Mouse (Mus musculus) forebrain, embryonic 14.5 days (tissue): ENCODE data around the gene Samd11. TPM values are rescaled to one million over a fixed set of nuclear protein-coding genes. Genes with fewer than 3 reads are reported as not detected.

Source experiments
- ATAC-seq: fragments of 200-750 bp; cut with Nextera tagmentation; 2 replicates; pipeline ENCODE4 v1.8.0; 2017; ENCODE audit warnings: mild to moderate bottlenecking, moderate library complexity
- DNase-seq: peaks from one replicate; pipeline ENCODE4 v3.0.0-alpha.2; 2015; ENCODE audit warnings: low spot score
- H3K27ac ChIP-seq: fragments of 300-500 bp; sonication (generic); 2 replicates; pipeline ENCODE4 v1.5.1; 2014; ENCODE audit warnings: low read depth, mild to moderate bottlenecking, control low read depth, low read length, moderate library complexity
- H3K27me3 ChIP-seq: fragments of 300-500 bp; sonication (generic); replicated peaks from 2 replicates; pipeline ENCODE4 v1.6.1; 2014; ENCODE audit warnings: low read length, control low read depth, mixed read lengths; ENCODE audit not compliant: control insufficient read depth, insufficient read depth
- H3K36me3 ChIP-seq: fragments of 300-500 bp; sonication (generic); 2 replicates; pipeline ENCODE4 v1.6.1; 2014; ENCODE audit warnings: low read length, control low read depth; ENCODE audit not compliant: control insufficient read depth, insufficient read depth
- H3K4me1 ChIP-seq: fragments of 300-500 bp; sonication (generic); 2 replicates; pipeline ENCODE4 v1.6.1; 2014; ENCODE audit warnings: antibody characterized with exemption, low read length, control low read depth; ENCODE audit not compliant: control insufficient read depth, insufficient read depth
- H3K4me2 ChIP-seq: fragments of 300-500 bp; sonication (generic); 2 replicates; pipeline ENCODE4 v1.6.1; 2014; ENCODE audit warnings: mild to moderate bottlenecking, control low read depth, low read length
- H3K4me3 ChIP-seq: fragments of 300-500 bp; sonication (generic); 2 replicates; pipeline ENCODE4 v1.5.1; 2014; ENCODE audit warnings: low read depth, low read length, control low read depth
- H3K9ac ChIP-seq: fragments of 300-500 bp; sonication (generic); 2 replicates; pipeline ENCODE4 v1.6.1; 2014; ENCODE audit warnings: mild to moderate bottlenecking, low read length, control low read depth, moderate library complexity
- H3K9me3 ChIP-seq: fragments of 300-500 bp; sonication (generic); replicated peaks from 2 replicates; pipeline ENCODE4 v1.6.1; 2016; ENCODE audit warnings: low read length, control low read depth, mixed read lengths; ENCODE audit not compliant: control insufficient read depth
- WGBS: fragments of 180-500 bp; shearing (Covaris S2); extraction: QIAGEN DNeasy Blood & Tissue Kit; methylation state at CpG from one replicate; pipeline ENCODE4 v1.1.7; 2014; 5-methylcytosine and 5-hydroxymethylcytosine counted together
- polyA plus RNA-seq: library from polyadenylated mRNA; unstranded; fragments of >200 nt; fragmentation: Nextera tagmentation; extraction: Ambion mirVana; gene quantifications from 2 replicates; pipeline ENCODE4 v1.2.1, GENCODE M21; 2014

Gene Samd11
- polyA plus RNA-seq, 1 experiment from 2014 or later, result 1.2 TPM

DNA sequence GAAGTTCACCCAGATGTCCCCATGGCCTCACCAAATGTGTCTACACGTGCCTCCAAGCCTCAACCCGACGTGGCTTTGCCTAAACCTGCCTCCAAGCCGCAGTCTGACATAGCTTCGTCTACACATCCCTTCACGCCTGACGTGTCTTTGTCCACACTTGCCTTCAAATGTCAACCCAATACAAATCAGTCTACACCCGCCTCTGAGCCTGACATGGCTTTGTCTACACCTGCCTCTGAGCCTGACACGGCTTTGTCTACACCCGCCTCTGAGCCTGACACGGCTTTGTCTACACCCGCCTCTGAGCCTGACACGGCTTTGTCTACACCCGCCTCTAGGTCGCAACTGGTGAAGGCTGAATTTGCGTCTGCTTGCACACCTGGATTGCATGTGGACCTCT is 37.6 kb downstream of the Samd11 start:
- no peak overlapping the region for H3K4me2 ChIP-seq
- no peaks in the 10 kb centered on the region for H3K4me1 ChIP-seq
- no peak overlapping the region for H3K9ac ChIP-seq
- 84% methylated on average over 16 of the region's 16 CpGs for WGBS
- ATAC-seq (no peak), DNase-seq (no peak)
- peaks cover 9% of the 10 kb centered on the region; the same call in 1 of the 2 replicates for H3K36me3 ChIP-seq
- no peaks in the 10 kb centered on the region for H3K9me3 ChIP-seq
- H3K4me3 ChIP-seq, result no peak overlapping the region
- H3K27me3 ChIP-seq, result no peaks in the 10 kb centered on the region
- H3K27ac ChIP-seq, result no peak overlapping the region

DNA sequence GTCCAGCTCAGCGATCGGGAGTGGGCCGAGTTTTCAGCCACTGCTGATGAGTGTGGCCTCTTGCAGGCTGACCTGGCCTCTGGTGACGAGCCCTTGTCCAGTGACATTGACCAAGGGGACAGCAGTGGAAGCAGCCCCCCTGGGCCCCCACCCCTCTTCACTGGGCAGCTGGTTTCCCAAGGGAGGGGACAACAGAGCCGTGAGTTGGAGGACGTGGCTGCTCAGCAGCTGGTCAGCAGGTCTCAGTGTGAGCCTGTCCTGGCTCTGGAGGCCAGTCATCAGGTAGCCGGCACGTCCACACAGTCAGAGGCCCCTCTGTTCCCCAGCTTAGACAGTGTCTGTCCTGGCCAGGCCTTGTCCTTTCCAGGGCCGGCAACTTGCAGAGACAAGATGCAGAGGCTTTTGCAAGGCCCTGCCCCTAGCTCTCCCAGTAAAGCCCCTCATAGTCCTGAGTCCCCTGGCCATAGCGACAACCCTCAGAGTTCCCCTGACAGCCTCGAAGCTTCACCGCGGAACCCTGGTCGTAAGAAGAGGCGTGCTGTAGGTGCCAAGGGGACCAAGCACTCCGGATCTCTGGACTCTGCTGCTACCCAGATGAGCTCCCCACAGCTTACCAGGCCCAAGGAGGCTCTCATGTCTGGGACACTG is 38.3 kb downstream of the Samd11 start:
- Histone ChIP-seq H3K9me3 (no peaks in the 10 kb centered on the region), H3K36me3 (peaks cover 8% of the 10 kb centered on the region; the same call in 1 of the 2 replicates), H3K4me1 (no peaks in the 10 kb centered on the region), H3K27ac (no peak overlapping the region), H3K4me3 (no peak overlapping the region), H3K27me3 (no peaks in the 10 kb centered on the region), H3K4me2 (no peak overlapping the region), H3K9ac (no peak overlapping the region)
- DNase-seq (no peak), ATAC-seq (no peak)
- 85% methylated on average over 16 of the region's 16 CpGs for WGBS

DNA sequence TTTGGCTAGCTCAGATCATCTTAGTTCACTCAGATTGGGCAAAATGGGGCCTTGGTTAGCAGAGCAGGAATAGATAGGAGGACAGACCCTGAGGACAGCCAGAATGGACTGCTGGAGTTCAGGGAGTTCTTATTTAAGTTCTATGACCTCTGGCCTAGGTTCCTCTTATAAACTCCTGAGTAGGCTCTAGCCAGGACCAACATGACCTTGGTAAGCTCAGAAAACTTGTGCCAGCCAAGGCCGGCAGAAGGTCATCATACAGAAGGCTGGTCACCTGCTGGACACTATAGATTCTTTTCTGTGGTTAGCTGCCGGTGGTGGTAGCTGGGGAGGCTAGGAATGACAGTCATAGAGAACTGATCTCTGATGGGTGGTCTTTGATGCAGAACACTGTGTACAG is 39.3 kb downstream of the Samd11 start:
- WGBS, result 87% methylated on average over 2 of the region's 2 CpGs
- Histone ChIP-seq H3K4me1 (no peaks in the 10 kb centered on the region), H3K36me3 (0 out of 2 replicates have a peak, but pooled peaks cover 2% of the 10 kb centered on the region), H3K27me3 (no peaks in the 10 kb centered on the region), H3K4me3 (no peak overlapping the region), H3K4me2 (no peak overlapping the region), H3K27ac (no peak overlapping the region), H3K9me3 (no peaks in the 10 kb centered on the region), H3K9ac (no peak overlapping the region)
- ATAC-seq (no peak), DNase-seq (no peak)

DNA sequence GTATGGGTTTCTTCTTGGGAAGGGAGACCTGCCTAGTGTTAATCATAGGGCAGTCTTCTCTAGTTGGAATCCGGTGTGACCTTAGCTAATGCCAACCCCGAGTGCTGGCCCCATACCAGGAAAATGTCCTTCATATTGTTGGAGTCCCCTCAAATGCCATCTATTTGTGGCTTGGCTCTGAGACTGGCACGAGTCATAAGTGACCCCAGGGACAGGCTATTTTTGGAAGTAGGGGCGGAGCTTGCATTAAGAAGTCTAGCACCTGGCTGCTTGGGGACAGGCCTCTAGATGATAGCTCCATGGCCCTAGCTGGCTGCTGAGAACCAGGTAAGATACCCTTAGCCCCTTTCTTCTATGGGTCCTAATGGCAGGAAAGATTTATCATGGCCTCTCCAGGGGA is 39.8 kb downstream of the Samd11 start, which contains the start of gene Perm1:
Gene Perm1, plus strand, starts transcription at position 220 of the 400 bp plus-strand sequence.
- 0 out of 2 replicates have a peak, but pooled peaks cover 2% of the 10 kb centered on the region for H3K36me3 ChIP-seq
- no peaks in the 10 kb centered on the region for H3K4me1 ChIP-seq
- no peak within 1 kb of the TSS for H3K27ac ChIP-seq
- no peak within 1 kb of the TSS for H3K4me3 ChIP-seq
- H3K9ac ChIP-seq, result no peak within 1 kb of the TSS
- no peak within 1 kb of the TSS for H3K4me2 ChIP-seq
- no peaks in the 10 kb centered on the region for H3K9me3 ChIP-seq
- no peak for ATAC-seq
- DNase-seq, result no peak
- no peaks in the 10 kb centered on the region for H3K27me3 ChIP-seq
- WGBS, result 85% methylated on average over 4 of the region's 4 CpGs

DNA sequence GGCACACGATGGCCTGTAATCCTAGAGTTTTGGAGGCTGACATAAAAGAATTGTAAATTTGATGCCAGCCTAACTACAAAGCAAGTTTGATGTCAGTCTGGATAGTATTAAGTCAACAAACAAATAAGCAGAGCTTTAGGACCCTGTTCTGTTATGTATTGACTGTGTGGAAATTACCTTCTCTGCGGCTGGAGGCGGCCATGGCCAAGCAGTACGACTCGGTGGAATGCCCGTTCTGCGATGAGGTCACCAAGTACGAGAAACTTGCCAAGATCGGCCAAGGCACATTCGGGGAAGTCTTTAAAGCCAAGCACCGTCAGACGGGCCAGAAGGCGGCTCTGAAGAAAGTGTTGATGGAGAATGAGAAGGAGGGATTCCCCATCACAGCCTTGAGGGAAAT is 42.3 kb downstream of the Samd11 start:
- ATAC-seq, result no peak
- Histone ChIP-seq H3K4me2 (no peak overlapping the region), H3K9ac (no peak overlapping the region), H3K36me3 (no peaks in the 10 kb centered on the region), H3K27ac (no peak overlapping the region), H3K4me1 (no peaks in the 10 kb centered on the region), H3K9me3 (no peaks in the 10 kb centered on the region), H3K4me3 (no peak overlapping the region), H3K27me3 (no peaks in the 10 kb centered on the region)
- no peak for DNase-seq
- WGBS, result 96% methylated on average over 13 of the region's 13 CpGs

DNA sequence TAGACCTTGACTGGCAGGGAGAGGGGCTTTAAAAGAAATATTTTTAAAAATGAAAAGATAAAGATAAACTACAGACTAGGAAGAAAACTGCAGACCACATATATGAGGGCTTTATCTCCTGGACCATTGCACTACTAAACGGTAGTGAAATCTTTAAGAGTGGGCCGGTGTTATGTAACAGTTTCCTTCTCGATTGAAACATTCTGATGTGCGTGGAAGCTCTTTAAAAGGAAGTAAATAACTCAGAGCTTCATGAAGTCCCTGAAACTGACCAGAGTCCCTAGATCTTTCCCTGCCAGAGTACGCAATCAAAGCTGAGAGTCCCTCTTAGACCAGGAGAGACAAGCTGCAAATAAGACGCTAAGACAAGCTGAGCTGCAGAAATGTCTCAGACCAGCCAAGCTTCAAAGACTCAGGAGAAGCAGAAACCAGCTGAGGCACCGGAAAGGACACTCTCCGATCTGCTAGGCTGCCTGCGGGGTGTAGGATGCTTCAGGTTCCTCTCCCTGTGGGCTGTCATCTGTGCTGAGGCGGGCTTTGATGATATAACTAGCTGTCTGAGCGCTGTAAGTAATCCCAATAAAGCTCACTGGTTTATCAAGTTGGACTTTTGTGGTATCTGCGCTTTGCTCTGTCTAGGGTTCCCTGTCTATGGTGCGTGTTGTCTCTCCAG is 45.4 kb downstream of the Samd11 start:
- DNase-seq (no peak), ATAC-seq (no peak)
- Histone ChIP-seq H3K4me1 (peaks cover under 1% of the 10 kb centered on the region; the same call in 1 of the 2 replicates), H3K36me3 (0 out of 2 replicates have a peak, but pooled peaks cover 3% of the 10 kb centered on the region), H3K9ac (no peak overlapping the region), H3K4me3 (no peak overlapping the region), H3K27ac (no peak overlapping the region), H3K27me3 (no peaks in the 10 kb centered on the region), H3K9me3 (no peaks in the 10 kb centered on the region), H3K4me2 (no peak overlapping the region)
- WGBS, result 86% methylated on average over 13 of the region's 13 CpGs

DNA sequence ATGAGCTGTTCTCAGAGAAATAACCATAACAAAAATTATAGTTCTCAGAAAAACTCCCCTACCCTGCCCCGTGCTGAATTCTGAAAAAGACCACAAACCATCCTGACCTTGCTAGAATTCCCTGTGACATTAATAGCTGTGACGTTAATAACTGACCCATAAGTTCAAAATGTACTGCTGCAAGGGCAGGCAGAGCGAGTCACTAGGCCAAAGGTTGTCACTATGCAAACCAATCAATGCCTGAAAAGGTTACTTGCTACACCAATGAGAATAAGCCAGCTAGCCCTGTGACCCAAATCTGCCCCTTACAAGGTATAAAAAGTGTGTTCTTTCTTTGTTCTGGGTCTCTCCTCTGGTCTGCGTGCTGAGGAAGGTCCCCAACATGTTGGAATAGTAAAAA is 46.6 kb downstream of the Samd11 start:
- ATAC-seq (no peak), DNase-seq (no peak)
- WGBS, result 93% methylated on average over 4 of the region's 4 CpGs
- Histone ChIP-seq H3K9ac (no peak overlapping the region), H3K9me3 (no peaks in the 10 kb centered on the region), H3K36me3 (0 out of 2 replicates have a peak, but pooled peaks cover 3% of the 10 kb centered on the region), H3K27me3 (no peaks in the 10 kb centered on the region), H3K27ac (no peak overlapping the region), H3K4me2 (no peak overlapping the region), H3K4me1 (peaks cover 2% of the 10 kb centered on the region; the same call in 1 of the 2 replicates), H3K4me3 (no peak overlapping the region)

DNA sequence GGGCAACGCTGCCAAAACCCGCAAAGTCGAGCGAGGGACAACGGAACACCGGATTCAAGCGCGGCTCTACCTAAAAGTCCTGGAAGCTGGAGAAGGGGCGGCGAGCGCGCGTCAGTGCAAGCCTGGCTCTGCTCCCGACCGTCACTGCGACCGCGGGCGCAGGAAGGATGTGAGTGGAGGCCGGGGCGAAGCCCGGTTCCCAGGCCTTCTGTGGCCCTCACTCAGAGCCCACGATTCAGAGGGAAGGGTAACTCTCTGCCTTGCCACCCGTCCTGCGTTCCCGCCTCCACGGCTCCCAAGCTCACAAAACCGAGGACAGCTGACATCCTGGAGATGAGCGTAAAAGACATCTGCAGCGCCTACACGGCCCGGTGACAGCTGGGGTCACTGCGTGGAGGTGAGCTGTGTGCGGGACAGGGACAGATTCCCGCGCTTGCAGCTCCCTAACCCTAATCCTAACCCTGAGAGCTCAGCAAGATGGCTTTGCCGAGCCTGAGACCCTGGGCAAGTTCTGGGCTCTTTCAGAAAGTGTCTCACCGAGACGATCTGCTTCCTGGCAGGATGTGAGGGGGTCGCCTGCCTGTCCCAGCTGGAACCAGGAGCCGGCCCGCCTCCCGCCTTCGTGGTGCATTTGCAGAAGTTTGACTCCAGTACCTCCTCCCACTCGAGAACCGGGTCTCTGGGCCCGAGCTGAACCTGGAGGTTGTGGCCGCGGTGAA is 51.9 kb downstream of the Samd11 start:
- WGBS, result under 1% methylated on average over 49 of the region's 49 CpGs
- ATAC-seq (peak; percentile 40), DNase-seq (peak; percentile 49)

More for the DNA sequence above, 51.9 kb downstream of the Samd11 start:
- H3K4me1 ChIP-seq, result peaks cover 7% of the 10 kb centered on the region
- H3K36me3 ChIP-seq, result 0 out of 2 replicates have a peak, but pooled peaks cover 3% of the 10 kb centered on the region
- H3K27me3 ChIP-seq, result no peaks in the 10 kb centered on the region
- H3K27ac ChIP-seq, result peak overlapping the region; percentile 39; the same call in 1 of the 2 replicates
- H3K4me3 ChIP-seq, result peak overlapping the region; percentile 56
- no peaks in the 10 kb centered on the region for H3K9me3 ChIP-seq
- H3K4me2 ChIP-seq, result peak overlapping the region; percentile 96
- peak overlapping the region; percentile 77 for H3K9ac ChIP-seq
